Mouse (Mus musculus): Measurements from ENCODE around the gene Il3ra. TPM values are rescaled to one million over a fixed set of nuclear protein-coding genes. Genes with fewer than 3 reads are reported as not detected.

Gene Il3ra
- total RNA-seq (2023; ENCODE audit: inconsistent age): 24.5 to 27.9 TPM (median 26.1 TPM) in 4 replicates

DNA sequence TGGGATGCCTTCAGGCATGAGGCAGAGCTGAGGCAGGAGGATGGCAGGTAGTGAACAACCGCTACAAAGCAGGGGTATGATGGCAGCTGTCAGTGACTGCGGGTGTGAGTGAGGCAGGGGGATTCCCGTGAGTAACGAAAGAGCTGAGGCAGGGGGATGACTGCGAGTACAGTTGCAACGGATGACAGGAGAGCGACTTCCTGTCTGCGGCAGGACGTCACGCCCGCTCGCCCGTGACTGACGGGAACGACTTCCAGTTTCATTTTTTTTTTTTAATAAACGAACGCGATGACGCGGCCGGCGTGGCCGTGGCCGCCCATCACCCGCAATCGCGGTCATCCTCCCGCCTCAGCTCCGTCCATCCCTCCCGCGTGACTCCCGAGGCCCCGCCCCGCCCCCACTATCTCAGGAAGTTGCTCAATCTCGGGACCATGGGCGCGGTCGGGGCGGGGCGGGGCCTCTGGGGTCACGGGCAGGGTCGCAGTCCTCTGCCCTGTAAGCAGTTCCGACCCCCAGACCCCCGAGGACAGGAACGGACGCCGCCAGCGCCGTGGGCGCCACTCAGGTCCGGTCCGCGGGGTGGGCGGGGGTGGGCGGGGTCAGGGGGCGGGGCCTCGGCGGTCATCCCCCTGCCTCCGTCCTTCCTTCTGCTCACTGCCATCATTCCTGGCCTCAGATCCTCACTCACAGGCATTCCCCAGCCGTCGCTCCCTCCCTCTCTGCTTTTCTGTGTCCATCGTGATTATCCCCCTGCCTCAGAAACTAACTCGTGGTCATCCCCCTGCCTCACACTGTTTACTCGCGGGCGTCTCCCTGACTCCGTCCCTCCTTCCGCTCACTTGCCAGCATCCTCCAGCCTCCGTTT, at the start of gene Il3ra:
TSS of gene Il3ra (plus strand) at position 328 of the 865 bp plus-strand sequence.

DNA sequence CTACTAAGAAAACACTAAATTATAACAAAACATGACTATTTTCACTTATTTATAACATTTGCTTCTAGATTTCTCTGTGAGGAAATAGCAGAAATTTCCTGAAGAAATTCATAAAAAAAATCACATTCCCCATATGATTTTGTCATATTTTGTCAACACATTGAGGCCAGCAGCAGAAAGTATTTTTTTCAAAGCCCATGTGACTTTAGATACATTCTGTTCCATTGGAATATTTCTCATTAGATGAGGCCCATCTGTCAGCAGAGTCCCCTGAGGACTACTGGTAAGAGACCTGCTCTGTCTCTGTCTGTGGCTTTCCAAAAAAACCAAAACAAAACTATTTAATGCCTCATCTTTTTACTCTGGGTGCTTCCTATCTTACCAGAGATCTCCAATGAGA, 23.5 kb upstream of the Il3ra start, which contains the start of gene Olfr31:
TSS of gene Olfr31 (plus strand) at position 301 of the 400 bp plus-strand sequence.

DNA sequence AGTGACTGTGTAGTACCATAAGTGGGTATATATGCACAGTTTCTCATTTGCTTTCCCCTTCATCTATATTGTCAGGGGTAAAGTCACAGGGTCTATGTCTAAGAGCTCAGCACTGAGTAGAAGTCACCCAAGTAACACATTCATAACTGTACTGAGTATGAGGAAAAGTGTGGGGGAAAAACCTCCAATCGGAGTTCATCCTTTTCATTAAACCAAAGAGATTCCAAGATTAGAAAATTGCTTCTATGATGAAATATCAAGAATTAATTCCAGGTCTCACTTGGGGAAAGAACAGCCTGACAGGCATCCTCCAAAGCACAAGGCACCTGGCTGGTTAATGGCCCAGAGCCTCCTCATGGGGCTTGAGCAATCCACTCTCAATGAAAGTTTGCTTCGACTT, 54.9 kb downstream of the Il3ra start, which contains the start of gene Olfr721-ps1:
TSS of gene Olfr721-ps1 (plus strand) at position 301 of the 400 bp plus-strand sequence.

Other genes starting within 250 kb of the Il3ra start
- 102 to 113 TPM (median 105 TPM) in 4 replicates for gene Psmd6, start 225.3 kb upstream of the Il3ra start, total RNA-seq (2023; ENCODE audit: inconsistent age)
- gene Olfr720, start 159.4 kb upstream of the Il3ra start, total RNA-seq (2023; ENCODE audit: inconsistent age): not detected in 4 replicates
- not detected in 4 replicates for gene Olfr31, start 23.4 kb upstream of the Il3ra start, total RNA-seq (2023; ENCODE audit: inconsistent age)
- not detected in 4 replicates for gene Olfr721-ps1, start 55.0 kb downstream of the Il3ra start, total RNA-seq (2023; ENCODE audit: inconsistent age)

Measured in B cell, adult (primary cell).